Mouse (Mus musculus): ENCODE measurements around the gene Elk4.

Gene Elk4

DNA sequence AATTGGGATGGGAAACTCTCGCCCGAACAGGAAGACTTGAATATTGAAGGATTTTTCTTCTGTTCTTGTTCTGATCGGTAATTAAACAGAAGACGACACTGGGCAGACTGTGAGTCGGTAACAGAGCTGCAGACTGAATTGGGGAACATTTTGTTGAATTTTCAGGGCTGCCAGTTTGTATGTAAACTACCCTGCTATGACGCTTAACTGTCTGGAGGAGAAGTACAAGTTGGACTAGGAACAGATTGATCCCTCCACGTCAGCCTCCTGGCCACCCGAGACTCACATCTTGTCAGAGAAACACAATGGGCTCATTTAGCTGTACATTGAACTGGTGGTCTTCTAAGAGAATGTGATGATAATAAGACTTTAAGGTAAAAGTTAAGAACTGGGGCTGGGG lies 5.5 kb downstream of the Elk4 start:
- CTCF ChIA-PET: interaction anchor here (1.7 kb wide), 1 partner anchor 12 kb away, joined by 5 read pairs; no protein-coding TSS in a partner anchor

GRCm38 (mm10) chr1:132014800-132015199 lies 7.4 kb downstream of the Elk4 start:
- CTCF ChIA-PET: interaction anchor here (1.5 to 1.7 kb wide), 2 partner anchors 9 to 14 kb away, joined by 4 to 5 read pairs; no protein-coding TSS in a partner anchor

- CTCF ChIA-PET: no interaction called here
Measured at GRCm38 (mm10) chr1:132016691-132017090, 9.3 kb downstream of the Elk4 start.

DNA sequence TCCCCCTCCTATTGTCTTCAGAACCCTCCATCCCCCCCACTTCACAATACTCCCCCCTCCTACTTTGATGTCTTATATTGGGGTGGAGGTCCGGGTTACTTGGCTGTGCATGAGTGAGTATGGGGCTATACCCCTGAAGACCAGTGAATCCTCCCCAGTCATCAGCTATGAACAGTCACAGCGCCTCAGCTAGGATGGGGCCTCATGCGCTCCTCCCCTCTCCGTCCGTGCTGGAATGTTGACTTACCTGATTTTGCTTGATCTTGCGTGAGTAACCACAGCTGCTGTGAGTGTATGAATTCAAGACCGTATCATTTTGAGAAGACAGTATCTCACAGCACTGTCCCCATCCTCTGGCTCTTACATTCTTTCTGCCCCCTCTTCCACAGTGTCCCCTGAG lies 12.5 kb downstream of the Elk4 start:
- CTCF ChIA-PET: interaction anchor here (0.7 to 1.4 kb wide), 2 partner anchors 10 to 15 kb away, joined by 3 to 4 read pairs; no protein-coding TSS in a partner anchor

GRCm38 (mm10) chr1:132022107-132022506 lies 14.7 kb downstream of the Elk4 start:
- CTCF ChIA-PET: interaction anchor here (0.6 kb wide), 1 partner anchor 816 kb away, joined by 8 read pairs; no protein-coding TSS in a partner anchor

DNA sequence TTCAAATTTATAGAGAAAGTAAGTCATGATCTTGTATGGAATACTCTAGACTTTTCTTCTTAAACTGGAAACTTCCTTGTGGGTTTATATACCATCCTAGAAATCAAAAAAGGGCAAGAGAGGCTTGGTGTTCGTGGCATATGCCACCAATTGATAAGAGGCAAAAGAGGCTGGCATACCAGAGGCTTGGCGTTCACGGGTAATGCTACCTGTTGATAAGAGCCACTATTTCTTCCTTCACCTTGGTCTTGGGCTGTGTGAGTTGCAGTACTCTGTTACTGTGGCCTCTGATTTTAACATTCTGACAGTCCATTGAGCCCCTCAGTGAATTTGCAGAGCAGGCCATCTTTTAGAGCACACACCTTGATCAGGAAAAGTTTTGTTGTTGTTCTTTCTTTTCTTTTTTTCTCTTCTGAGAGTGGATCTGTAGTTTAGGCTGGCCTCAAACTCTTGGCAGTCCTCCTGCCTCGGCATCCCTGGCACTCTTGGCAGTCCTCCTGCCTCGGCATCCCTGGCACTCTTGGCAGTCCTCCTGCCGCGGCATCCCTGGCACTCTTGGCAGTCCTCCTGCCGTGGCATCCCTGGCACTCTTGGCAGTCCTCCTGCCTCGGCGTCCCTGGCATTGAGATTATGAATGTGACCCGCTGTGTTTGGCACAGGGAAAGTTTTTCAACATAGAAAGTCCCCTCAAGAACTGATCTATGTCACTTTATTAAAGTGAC lies 19.7 kb downstream of the Elk4 start:
- CTCF ChIA-PET: no interaction called here

DNA sequence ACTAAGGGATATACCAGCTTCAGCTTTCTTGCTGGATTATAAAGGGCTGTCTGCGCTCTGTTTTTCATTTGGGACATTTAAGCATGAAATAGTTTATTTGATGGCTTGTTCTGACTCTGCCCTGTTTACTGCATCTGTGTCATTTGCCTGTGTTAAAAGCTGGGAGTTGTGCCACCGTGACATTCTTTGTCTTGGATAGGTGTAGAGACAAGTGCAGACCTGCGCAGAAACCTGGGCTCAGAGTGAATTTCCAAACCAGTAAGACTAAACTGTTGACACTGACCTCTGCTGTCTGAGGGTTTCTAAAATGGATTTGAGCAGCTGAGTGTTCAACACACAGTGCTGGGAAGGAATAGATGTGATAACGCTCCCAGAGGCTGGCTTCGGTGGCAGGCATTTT lies 20.6 kb downstream of the Elk4 start:
- CTCF ChIA-PET: no interaction called here

- CTCF ChIA-PET: interaction anchor here (0.5 kb wide), 1 partner anchor 72 kb away, joined by 4 read pairs; no protein-coding TSS in a partner anchor
Measured at GRCm38 (mm10) chr1:132028413-132028812, 21.0 kb downstream of the Elk4 start.

DNA sequence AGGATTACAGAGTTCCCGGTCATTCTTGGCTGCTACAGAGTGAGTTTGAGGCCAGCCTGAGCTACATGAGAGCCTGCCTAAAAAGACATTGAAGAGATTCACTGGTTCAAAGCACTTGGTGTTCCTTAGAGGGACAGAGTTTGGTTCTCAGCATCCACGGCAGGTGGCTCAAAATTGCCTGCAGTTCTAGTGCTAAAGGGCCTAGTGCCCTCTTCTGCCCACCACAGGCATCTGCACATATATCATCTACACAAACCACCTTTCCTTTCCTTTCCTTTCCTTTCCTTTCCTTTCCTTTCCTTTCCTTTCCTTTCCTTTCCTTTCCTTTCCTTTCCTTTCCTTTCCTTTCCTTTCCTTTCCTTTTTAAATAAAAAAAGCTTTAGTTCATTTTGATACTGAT lies 23.2 kb downstream of the Elk4 start:
- CTCF ChIA-PET: interaction anchor here (0.8 kb wide), 1 partner anchor 35 kb away, joined by 4 read pairs; no protein-coding TSS in a partner anchor

DNA sequence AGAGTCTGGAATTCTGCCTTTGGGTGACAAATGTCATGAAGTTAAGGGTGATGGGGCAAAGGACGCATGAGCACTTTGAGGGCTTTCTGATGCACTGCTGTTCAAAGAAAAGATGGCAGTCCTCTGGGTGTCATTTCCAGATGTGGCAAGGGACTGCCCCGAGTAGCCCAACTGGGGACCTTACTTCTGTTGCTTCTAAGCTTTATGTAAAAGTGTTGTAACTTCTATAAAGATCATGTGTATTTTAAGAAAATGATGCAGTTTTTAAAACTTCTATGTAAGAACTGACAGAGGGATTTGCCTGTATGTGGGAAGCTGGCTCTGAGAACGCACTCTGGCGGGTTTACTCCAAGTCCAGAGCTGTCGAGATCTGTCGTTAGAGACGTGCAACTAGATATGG lies 24.8 kb downstream of the Elk4 start:
- CTCF ChIA-PET: no interaction called here

DNA sequence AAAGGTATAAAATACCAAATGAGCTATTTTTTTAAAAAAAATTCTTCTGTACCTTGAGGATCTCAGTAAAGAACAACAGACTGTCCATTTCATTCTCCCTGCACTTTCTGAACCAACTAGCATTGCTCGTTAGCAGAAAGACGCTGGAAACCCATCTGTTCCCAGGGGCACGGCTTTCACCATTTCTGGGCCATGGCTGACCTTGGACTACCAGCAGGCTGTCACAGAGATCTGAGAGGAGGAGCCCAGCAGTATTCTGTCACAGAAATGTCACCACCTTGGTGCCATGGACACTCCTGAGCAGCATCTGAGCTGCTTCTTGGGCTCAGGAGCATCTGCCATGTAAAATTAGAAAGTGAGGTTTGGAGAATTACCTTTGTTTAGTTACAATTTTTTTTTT lies 30.3 kb downstream of the Elk4 start:
- CTCF ChIA-PET: interaction anchor here (0.6 kb wide), 1 partner anchor 510 kb away, joined by 3 read pairs; the partner anchor contains the start of gene Fam72a

DNA sequence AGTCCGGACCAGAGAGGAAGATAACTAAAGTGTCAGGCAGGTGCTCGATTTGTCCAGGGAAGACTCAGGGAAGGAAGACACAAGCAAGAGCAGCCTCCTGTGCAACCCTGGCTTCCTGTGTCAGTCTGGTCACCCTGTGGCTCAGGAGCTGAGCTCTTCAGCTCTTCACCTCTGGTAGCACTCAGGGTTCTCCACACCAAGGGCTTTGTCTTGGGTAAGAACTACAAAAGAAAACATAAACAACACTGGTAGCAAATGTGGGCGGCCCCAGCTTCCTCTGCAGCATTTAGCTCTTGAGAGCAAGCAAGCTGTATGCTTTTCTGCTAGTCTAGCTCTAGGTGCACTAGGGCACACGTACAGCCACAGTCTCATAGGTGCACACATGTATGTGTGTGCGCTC lies 31.3 kb downstream of the Elk4 start:
- CTCF ChIA-PET: no interaction called here

DNA sequence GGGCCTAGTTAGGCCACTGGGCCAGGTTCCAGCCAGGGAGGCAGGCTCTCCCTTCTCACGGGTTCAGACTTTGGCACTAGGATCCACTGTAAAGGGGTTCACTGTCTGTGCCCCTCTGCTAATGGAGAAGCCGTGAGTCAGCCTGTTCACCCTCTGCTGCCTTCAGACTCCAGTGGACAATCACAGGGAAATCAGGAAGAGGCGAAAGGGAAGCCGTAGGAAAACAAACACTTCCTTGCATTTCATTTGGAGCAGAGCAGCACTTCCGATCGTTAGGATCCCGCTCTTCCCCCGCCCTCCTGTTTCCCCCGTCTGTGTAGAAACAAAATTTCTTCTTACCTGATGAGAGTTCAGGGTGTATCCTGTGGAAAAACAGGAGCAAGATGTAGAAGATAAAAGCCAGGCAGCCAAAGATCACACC lies 32.8 kb downstream of the Elk4 start:
- CTCF ChIA-PET: no interaction called here

DNA sequence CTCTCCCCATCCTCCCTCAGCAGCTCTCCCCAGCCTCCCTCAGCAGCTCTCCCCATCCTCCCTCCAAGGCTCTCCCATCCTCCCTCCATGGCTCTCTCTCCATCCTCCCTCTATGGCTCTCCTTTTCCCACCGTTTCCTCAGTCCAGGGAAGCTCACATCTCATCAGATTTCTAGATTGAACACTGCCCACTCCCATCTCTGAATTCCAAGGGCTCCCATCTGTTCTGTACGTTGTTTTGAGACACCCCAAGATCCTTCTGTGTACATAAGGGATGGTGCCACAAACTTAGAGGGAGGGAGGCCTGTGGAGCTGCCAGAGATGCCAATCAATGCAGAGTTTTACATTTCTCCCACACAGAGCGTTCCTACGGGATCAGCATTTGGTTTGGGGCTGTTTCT lies 36.4 kb downstream of the Elk4 start:
- CTCF ChIA-PET: no interaction called here

- CTCF ChIA-PET: interaction anchor here (1.0 to 1.2 kb wide), 3 partner anchors 45 to 63 kb away, joined by 3 to 5 read pairs (median 4); no protein-coding TSS in a partner anchor
Measured at GRCm38 (mm10) chr1:132046143-132046735, 38.8 kb downstream of the Elk4 start.

- CTCF ChIA-PET: interaction anchor here (0.5 kb wide), 1 partner anchor 1077 kb away, joined by 4 read pairs; no protein-coding TSS in a partner anchor
Measured at GRCm38 (mm10) chr1:132051746-132052145, 44.3 kb downstream of the Elk4 start.

DNA sequence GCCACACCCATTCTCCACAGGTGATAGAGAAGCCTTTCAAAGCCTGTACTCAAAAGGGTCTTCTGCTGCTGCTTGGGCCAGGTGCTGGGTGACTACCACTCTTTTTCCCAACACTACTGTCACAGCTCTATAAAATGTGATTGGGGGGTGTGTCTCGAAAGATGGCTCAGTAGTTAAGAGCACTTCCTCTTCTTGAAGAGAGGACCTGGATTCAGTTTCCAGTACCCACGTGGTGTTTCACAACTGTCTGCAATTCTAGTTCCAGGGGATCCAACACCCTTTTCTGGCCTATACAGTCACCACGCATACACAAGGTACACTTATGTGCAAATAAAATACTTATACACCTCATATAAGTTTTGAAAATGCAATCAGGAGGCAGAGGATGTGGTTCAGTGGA lies 47.0 kb downstream of the Elk4 start:
- CTCF ChIA-PET: no interaction called here

- CTCF ChIA-PET: no interaction called here
Measured at GRCm38 (mm10) chr1:132055054-132055664, 47.8 kb downstream of the Elk4 start.

GRCm38 (mm10) chr1:132058558-132058957 lies 51.2 kb downstream of the Elk4 start:
- CTCF ChIA-PET: no interaction called here

DNA sequence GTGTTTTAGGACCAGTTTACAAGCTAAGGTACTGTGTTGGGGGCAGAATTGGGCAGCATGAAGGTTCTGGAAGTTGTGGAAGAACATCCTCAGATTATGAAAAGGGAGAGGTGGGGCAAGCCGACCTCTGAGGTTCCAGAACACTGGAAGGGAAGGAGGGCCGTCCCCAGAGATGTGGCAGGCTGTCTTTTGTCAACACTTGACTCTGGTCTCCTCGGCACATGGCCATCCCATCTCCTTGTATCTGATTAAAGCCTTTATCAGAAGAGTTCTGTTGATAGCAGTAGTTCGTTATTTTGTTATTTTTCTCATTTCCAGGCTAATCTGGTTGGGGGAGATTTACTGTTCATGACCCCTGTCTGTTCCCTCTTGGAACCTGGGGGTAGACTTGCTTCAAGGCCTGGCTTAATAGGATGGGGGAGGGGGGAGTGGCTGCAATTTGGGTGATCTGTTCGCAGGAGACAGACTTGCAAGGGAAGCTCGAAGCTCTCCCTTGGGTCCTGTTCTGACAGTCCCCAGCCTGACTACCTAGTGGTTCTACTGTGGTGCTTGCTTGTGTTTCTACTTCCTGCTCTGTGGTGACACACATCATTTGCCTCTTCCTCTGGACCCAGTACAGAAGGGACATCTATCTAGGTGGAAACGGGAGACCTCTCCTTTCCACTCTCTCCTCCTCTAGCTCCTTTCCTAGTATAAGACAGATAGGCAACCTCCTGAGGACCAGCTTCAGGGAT lies 52.8 kb downstream of the Elk4 start:
- CTCF ChIA-PET: no interaction called here

DNA sequence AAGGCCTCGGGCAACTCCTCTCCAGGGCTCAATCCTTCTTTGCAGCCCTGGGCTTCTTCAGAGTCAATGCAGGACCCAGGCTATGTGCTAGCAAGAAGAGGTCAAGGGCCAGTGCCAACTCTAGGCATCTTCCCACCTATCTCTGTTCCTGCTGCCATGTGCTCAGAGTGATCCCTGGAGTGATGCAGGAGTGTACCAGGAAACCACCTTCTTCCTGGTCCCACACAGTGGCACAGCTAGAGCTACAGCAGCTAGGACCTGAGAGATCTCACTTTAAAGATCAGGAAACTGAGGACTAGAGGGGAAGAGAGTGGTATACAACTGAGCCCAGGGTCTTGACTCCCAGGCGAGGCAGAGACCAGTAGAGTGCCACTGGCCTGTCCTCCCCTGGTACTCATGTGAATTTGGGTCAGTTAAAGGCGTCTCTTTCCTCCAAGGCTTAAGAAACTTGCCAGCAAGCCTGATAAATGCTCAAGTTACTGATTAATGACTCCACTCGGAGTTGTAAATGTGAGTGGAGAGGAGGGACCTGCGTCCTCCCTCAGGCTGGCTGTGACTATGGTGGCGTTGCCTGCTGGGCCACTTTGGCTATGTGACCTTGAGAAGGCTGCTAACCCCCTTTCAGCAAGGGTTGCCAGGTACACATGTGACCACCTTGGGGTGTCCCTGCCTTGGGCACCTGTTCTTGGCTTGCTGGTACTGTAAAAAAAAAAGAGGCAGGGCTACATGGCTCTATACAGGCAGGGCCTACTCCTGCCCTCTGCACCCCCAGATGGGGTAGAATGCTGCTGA lies 54.5 kb downstream of the Elk4 start:
- CTCF ChIA-PET: interaction anchor here (0.6 kb wide), 1 partner anchor 22 kb away, joined by 3 read pairs; no protein-coding TSS in a partner anchor
